Mouse (Mus musculus): ENCODE data around the gene Pde3a.

The Pde3a gene

GRCm38 (mm10) chr6:141495634-141496418 lies 246.8 kb downstream of the Pde3a start:
- DNase-seq (ENCODE audit: low spot score): no peak

GRCm38 (mm10) chr6:141499511-141499910 lies 250.4 kb downstream of the Pde3a start:
- no peak for DNase-seq (ENCODE audit: low spot score)

- DNase-seq (ENCODE audit: low spot score): no peak
Observed at GRCm38 (mm10) chr6:141501171-141501570, 252.1 kb downstream of the Pde3a start.

- DNase-seq (ENCODE audit: low spot score): no peak
Observed at GRCm38 (mm10) chr6:141522541-141522940, 273.5 kb downstream of the Pde3a start.

GRCm38 (mm10) chr6:141523747-141524640 lies 274.9 kb downstream of the Pde3a start, which contains the start of gene Slco1c1:
TSS of gene Slco1c1 (plus strand) at chr6:141524368.
- DNase-seq (ENCODE audit: low spot score): no peak

GRCm38 (mm10) chr6:141525787-141526186 lies 276.7 kb downstream of the Pde3a start:
- DNase-seq (ENCODE audit: low spot score): no peak

GRCm38 (mm10) chr6:141530865-141531264 lies 281.8 kb downstream of the Pde3a start:
- no peak for DNase-seq (ENCODE audit: low spot score)

- DNase-seq (ENCODE audit: low spot score): no peak
Observed at GRCm38 (mm10) chr6:141537298-141537697, 288.2 kb downstream of the Pde3a start.

GRCm38 (mm10) chr6:141541136-141541535 lies 292.1 kb downstream of the Pde3a start:
- DNase-seq (ENCODE audit: low spot score): no peak

GRCm38 (mm10) chr6:141543344-141543743 lies 294.3 kb downstream of the Pde3a start:
- DNase-seq (ENCODE audit: low spot score): no peak
